Mouse (Mus musculus): ENCODE data around the gene Psma6. TPM values are rescaled to one million over a fixed set of nuclear protein-coding genes. Genes with fewer than 3 reads are reported as not detected.
A peak's percentile ranks its signal among the peaks of the same experiment; 100 is the strongest.

Gene Psma6
- polyA plus RNA-seq, 1 experiment from 2014 or later = 434 TPM

GRCm38 (mm10) chr12:55432284-55432919 is 48.4 kb downstream of the Psma6 start:
- Histone ChIP-seq H3K9ac (replicated peaks) (no peak overlapping the region), H3K9me3 (no peaks in the 10 kb centered on the region), H3K27ac (replicated peaks) (no peak overlapping the region), H3K4me2 (replicated peaks) (no peak overlapping the region), H3K4me1 (no peaks in the 10 kb centered on the region; the same call in 1 of the 2 replicates), H3K27me3 (no peaks in the 10 kb centered on the region), H3K36me3 (no peaks in the 10 kb centered on the region), H3K4me3 (no peak overlapping the region)
- 89% methylated on average over 7 of the region's 7 CpGs for WGBS
- no peak for ATAC-seq (ENCODE audit: low FRiP score, low read depth)

GRCm38 (mm10) chr12:55432920-55433284 is 48.9 kb downstream of the Psma6 start:
- H3K9me3 ChIP-seq = no peaks in the 10 kb centered on the region
- no peaks in the 10 kb centered on the region; the same call in 1 of the 2 replicates for H3K4me1 ChIP-seq
- H3K27ac ChIP-seq (replicated peaks) = no peak overlapping the region
- no peak for ATAC-seq (ENCODE audit: low FRiP score, low read depth)
- H3K9ac ChIP-seq (replicated peaks) = no peak overlapping the region
- WGBS = 94% methylated on average over 8 of the region's 8 CpGs
- no peak overlapping the region for H3K4me3 ChIP-seq
- H3K4me2 ChIP-seq (replicated peaks) = no peak overlapping the region
- no peaks in the 10 kb centered on the region for H3K36me3 ChIP-seq
- H3K27me3 ChIP-seq = no peaks in the 10 kb centered on the region

GRCm38 (mm10) chr12:55433802-55434435 is 49.9 kb downstream of the Psma6 start:
- Histone ChIP-seq H3K9ac (replicated peaks) (no peak overlapping the region), H3K36me3 (no peaks in the 10 kb centered on the region), H3K27ac (replicated peaks) (no peak overlapping the region), H3K4me1 (peaks cover 9% of the 10 kb centered on the region), H3K27me3 (no peaks in the 10 kb centered on the region), H3K4me2 (replicated peaks) (no peak overlapping the region), H3K4me3 (no peak overlapping the region), H3K9me3 (no peaks in the 10 kb centered on the region)
- 40% methylated on average over 8 of the region's 8 CpGs for WGBS
- no peak for ATAC-seq (ENCODE audit: low FRiP score, low read depth)

- H3K4me2 ChIP-seq (replicated peaks) = no peak overlapping the region
- no peaks in the 10 kb centered on the region for H3K9me3 ChIP-seq
- no peak overlapping the region for H3K27ac ChIP-seq (replicated peaks)
- H3K27me3 ChIP-seq = no peaks in the 10 kb centered on the region
- no peaks in the 10 kb centered on the region for H3K36me3 ChIP-seq
- H3K9ac ChIP-seq (replicated peaks) = no peak overlapping the region
- ATAC-seq (ENCODE audit: low FRiP score, low read depth) = no peak
- no peak overlapping the region for H3K4me3 ChIP-seq
- peaks cover 10% of the 10 kb centered on the region for H3K4me1 ChIP-seq
- WGBS = 59% methylated on average over 1 of the region's 1 CpGs
These were observed 51.1 kb downstream of the Psma6 start for GRCm38 (mm10) chr12:55435080-55435479.

- Histone ChIP-seq H3K4me3 (no peak overlapping the region), H3K4me1 (peaks cover 10% of the 10 kb centered on the region), H3K9me3 (no peaks in the 10 kb centered on the region), H3K36me3 (no peaks in the 10 kb centered on the region), H3K27me3 (no peaks in the 10 kb centered on the region), H3K4me2 (replicated peaks) (no peak overlapping the region), H3K27ac (replicated peaks) (no peak overlapping the region), H3K9ac (replicated peaks) (no peak overlapping the region)
- 84% methylated on average over 13 of the region's 13 CpGs for WGBS
- no peak for ATAC-seq (ENCODE audit: low FRiP score, low read depth)
These were observed 53.3 kb downstream of the Psma6 start for GRCm38 (mm10) chr12:55437122-55437826.

- H3K9ac ChIP-seq (replicated peaks) = no peak overlapping the region
- no peaks in the 10 kb centered on the region for H3K9me3 ChIP-seq
- H3K36me3 ChIP-seq = no peaks in the 10 kb centered on the region
- H3K4me3 ChIP-seq = 0 out of 2 replicates have a peak overlapping the region, but pooled peaks have one; percentile 18
- 55% methylated on average over 10 of the region's 10 CpGs for whole genome bisulfite sequencing
- H3K27ac ChIP-seq (replicated peaks) = peak overlapping the region; percentile 55; the same call in 1 of the 2 replicates
- peak overlapping the region; percentile 43 for H3K4me2 ChIP-seq (replicated peaks)
- ATAC-seq (ENCODE audit: low FRiP score, low read depth) = no peak
- no peaks in the 10 kb centered on the region for H3K27me3 ChIP-seq
- H3K4me1 ChIP-seq = peaks cover 10% of the 10 kb centered on the region
These were observed 54.0 kb downstream of the Psma6 start for GRCm38 (mm10) chr12:55438058-55438457.

GRCm38 (mm10) chr12:55438611-55439137 is 54.7 kb downstream of the Psma6 start:
- peaks cover 10% of the 10 kb centered on the region for H3K4me1 ChIP-seq
- H3K9me3 ChIP-seq = no peaks in the 10 kb centered on the region
- H3K4me3 ChIP-seq = peak overlapping the region; percentile 18; the same call in 1 of the 2 replicates
- peak; percentile 73 for ATAC-seq (ENCODE audit: low FRiP score, low read depth)
- H3K9ac ChIP-seq (replicated peaks) = 0 out of 2 replicates have a peak overlapping the region, but pooled peaks have one; percentile 24
- no peaks in the 10 kb centered on the region for H3K27me3 ChIP-seq
- peak overlapping the region; percentile 55 for H3K27ac ChIP-seq (replicated peaks)
- no peaks in the 10 kb centered on the region for H3K36me3 ChIP-seq
- H3K4me2 ChIP-seq (replicated peaks) = peak overlapping the region; percentile 43
- WGBS = 4% methylated on average over 11 of the region's 11 CpGs

- ATAC-seq (ENCODE audit: low FRiP score, low read depth) = no peak
- H3K4me1 ChIP-seq = peaks cover 10% of the 10 kb centered on the region
- H3K27ac ChIP-seq (replicated peaks) = no peak overlapping the region
- no peak overlapping the region for H3K4me2 ChIP-seq (replicated peaks)
- WGBS = 86% methylated on average over 5 of the region's 5 CpGs
- H3K9me3 ChIP-seq = no peaks in the 10 kb centered on the region
- no peak overlapping the region for H3K4me3 ChIP-seq
- no peak overlapping the region for H3K9ac ChIP-seq (replicated peaks)
- H3K27me3 ChIP-seq = no peaks in the 10 kb centered on the region
- H3K36me3 ChIP-seq = no peaks in the 10 kb centered on the region
These were observed 56.4 kb downstream of the Psma6 start for GRCm38 (mm10) chr12:55440416-55440815.

GRCm38 (mm10) chr12:55442245-55442644 is 58.2 kb downstream of the Psma6 start:
- ATAC-seq (ENCODE audit: low FRiP score, low read depth) = no peak
- Histone ChIP-seq H3K27me3 (no peaks in the 10 kb centered on the region), H3K9me3 (no peaks in the 10 kb centered on the region), H3K36me3 (no peaks in the 10 kb centered on the region), H3K4me3 (no peak overlapping the region), H3K9ac (replicated peaks) (no peak overlapping the region), H3K27ac (replicated peaks) (no peak overlapping the region), H3K4me1 (peaks cover 23% of the 10 kb centered on the region), H3K4me2 (replicated peaks) (no peak overlapping the region)
- WGBS = 85% methylated on average over 1 of the region's 1 CpGs

- WGBS = 69% methylated on average over 9 of the region's 9 CpGs
These were observed 59.1 kb downstream of the Psma6 start for GRCm38 (mm10) chr12:55442861-55443850.

GRCm38 (mm10) chr12:55444031-55444451 is 60.0 kb downstream of the Psma6 start:
- Histone ChIP-seq H3K4me3 (no peak overlapping the region), H3K36me3 (no peaks in the 10 kb centered on the region), H3K4me2 (replicated peaks) (no peak overlapping the region), H3K9ac (replicated peaks) (no peak overlapping the region), H3K27me3 (no peaks in the 10 kb centered on the region), H3K4me1 (peaks cover 17% of the 10 kb centered on the region), H3K27ac (replicated peaks) (no peak overlapping the region), H3K9me3 (no peaks in the 10 kb centered on the region)
- WGBS = 85% methylated on average over 4 of the region's 4 CpGs
- no peak for ATAC-seq (ENCODE audit: low FRiP score, low read depth)

More at GRCm38 (mm10) chr12:55442861-55443850, 59.1 kb downstream of the Psma6 start:
- H3K27ac ChIP-seq (replicated peaks) = no peak overlapping the region
- no peaks in the 10 kb centered on the region for H3K9me3 ChIP-seq
- no peak overlapping the region for H3K9ac ChIP-seq (replicated peaks)
- no peaks in the 10 kb centered on the region for H3K36me3 ChIP-seq
- H3K4me1 ChIP-seq = peaks cover 26% of the 10 kb centered on the region
- no peaks in the 10 kb centered on the region for H3K27me3 ChIP-seq
- no peak for ATAC-seq (ENCODE audit: low FRiP score, low read depth)
- no peak overlapping the region for H3K4me2 ChIP-seq (replicated peaks)
- no peak overlapping the region for H3K4me3 ChIP-seq

Measured in midbrain, embryonic 12.5 days (tissue).